Mouse (Mus musculus): Measurements from ENCODE around the gene Pgp. TPM values are rescaled to one million over a fixed set of nuclear protein-coding genes. Genes with fewer than 3 reads are reported as not detected.
"Not testable (repeated sequence)": the region's sequence is repeated elsewhere in the genome, so short reads cannot be mapped to it uniquely, and the experiment has no call there.

The Pgp gene
- total and polyA plus RNA-seq, 3 experiments = 13.3 to 58.3 (median 19.6) TPM

DNA sequence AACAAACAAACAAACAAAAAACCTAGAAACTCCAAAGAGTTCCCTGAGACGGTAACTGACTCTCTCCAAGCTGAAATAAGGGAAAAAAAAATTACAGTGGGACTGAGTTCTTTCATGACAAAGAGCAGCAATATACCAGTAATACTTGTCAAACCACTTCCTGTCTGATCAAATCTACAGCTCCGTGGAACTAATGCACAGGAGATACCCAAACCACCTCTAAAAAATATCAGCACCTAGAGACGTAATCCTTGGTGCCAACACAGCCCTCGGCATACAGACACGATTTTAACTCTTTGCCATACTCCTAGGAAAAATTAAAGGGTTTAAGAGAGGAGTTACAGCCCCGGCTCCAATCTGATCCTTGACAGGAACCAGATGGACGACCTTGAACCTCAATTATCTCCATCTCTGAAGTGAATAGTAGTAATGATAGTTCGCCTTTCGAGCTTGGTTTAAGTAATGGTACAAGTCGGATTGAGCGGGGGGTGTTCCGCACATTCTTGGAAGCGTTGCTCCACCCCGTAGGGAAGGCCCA, 15.9 kb upstream of the Pgp start:
- DNase-seq (ENCODE audit: low spot score) = no peak
- peaks cover 44% of the 10 kb centered on the region for H3K36me3 ChIP-seq (replicated peaks)
- TF ChIP-seq GATA1 (IDR thresholded peaks at IDR 0.05; ENCODE audit: borderline replicate concordance, low read length) = no peak
- TF ChIP-seq CTCF (IDR thresholded peaks at IDR 0.05; ENCODE audit: low read depth, low read length) = no peak
- TF ChIP-seq GATA2 (IDR thresholded peaks at IDR 0.05; ENCODE audit: borderline replicate concordance, low read depth, low read length) = no peak
- no peak for TF ChIP-seq POLR2AphosphoS5 (IDR thresholded peaks at IDR 0.05; ENCODE audit: insufficient replicate concordance, low read depth, low read length)
- no peak for TF ChIP-seq TAL1 (conservative IDR thresholded peaks at IDR 0.05; ENCODE audit: low read depth, low read length)
- no peaks in the 10 kb centered on the region for H3K27me3 ChIP-seq (ENCODE audit: insufficient read depth, low read length)
- no peak for ATAC-seq (ENCODE audit: extremely low read depth, insufficient number of reproducible peaks, low FRiP score, poor library complexity, severe bottlenecking)
- H3K4me1 ChIP-seq (ENCODE audit: insufficient read depth, low read depth, low read length) = peaks cover 32% of the 10 kb centered on the region
- peak overlapping the region; percentile 76 for H3K4me3 ChIP-seq (ENCODE audit: low read depth, low read length)
- H3K9me3 ChIP-seq (replicated peaks) = no peaks in the 10 kb centered on the region

DNA sequence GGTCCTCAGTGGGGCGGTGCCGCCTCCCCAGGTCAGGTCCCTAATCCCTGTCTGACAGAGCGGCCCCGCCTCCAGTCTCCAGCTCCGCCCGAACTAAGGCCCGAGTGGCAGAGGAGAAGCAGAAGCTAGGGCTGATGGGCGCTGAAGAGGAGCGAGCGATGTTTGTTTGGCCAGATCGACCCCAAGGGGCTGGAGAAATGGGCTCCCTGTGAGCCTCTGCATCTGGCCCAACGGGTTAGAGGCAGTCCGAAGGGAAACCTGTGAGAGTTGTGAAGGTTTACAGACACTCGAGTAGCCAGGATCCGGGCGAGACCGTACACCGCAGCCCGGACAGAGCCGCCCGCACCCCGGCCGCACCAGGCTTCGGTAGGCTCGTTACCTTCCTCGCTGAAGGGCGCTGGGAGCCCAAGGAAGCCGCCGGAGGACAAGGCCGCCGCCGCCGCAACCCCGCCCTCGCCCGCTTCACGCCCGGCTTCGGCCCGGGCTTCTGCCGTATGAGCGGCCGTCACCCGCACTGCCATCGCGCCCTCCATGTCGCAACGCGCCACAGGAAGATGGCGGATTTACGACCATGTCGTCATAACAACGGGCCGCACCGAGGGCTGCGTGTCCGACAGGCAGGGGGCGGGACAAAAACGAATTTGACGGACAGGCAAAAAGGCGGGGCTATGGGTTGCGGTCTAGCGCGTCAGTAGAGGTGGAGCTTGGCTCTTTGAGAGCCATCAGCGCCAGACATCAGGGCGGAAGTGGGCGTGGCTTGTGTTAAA, 15.3 kb upstream of the Pgp start:
- peaks cover 32% of the 10 kb centered on the region for H3K4me1 ChIP-seq (ENCODE audit: insufficient read depth, low read depth, low read length)
- ATAC-seq (ENCODE audit: extremely low read depth, insufficient number of reproducible peaks, low FRiP score, poor library complexity, severe bottlenecking) = peak; percentile 98
- peak; percentile 92 for DNase-seq (ENCODE audit: low spot score)
- peaks cover 40% of the 10 kb centered on the region for H3K36me3 ChIP-seq (replicated peaks)
- TF ChIP-seq GATA1 (IDR thresholded peaks at IDR 0.05; ENCODE audit: borderline replicate concordance, low read length) (no peak), POLR2AphosphoS5 (IDR thresholded peaks at IDR 0.05; ENCODE audit: insufficient replicate concordance, low read depth, low read length) (no peak), CTCF (IDR thresholded peaks at IDR 0.05; ENCODE audit: low read depth, low read length) (no peak), GATA2 (IDR thresholded peaks at IDR 0.05; ENCODE audit: borderline replicate concordance, low read depth, low read length) (no peak), TAL1 (conservative IDR thresholded peaks at IDR 0.05; ENCODE audit: low read depth, low read length) (no peak)
- H3K9me3 ChIP-seq (replicated peaks) = no peaks in the 10 kb centered on the region
- H3K27me3 ChIP-seq (ENCODE audit: insufficient read depth, low read length) = no peaks in the 10 kb centered on the region
- peak overlapping the region; percentile 76 for H3K4me3 ChIP-seq (ENCODE audit: low read depth, low read length)

DNA sequence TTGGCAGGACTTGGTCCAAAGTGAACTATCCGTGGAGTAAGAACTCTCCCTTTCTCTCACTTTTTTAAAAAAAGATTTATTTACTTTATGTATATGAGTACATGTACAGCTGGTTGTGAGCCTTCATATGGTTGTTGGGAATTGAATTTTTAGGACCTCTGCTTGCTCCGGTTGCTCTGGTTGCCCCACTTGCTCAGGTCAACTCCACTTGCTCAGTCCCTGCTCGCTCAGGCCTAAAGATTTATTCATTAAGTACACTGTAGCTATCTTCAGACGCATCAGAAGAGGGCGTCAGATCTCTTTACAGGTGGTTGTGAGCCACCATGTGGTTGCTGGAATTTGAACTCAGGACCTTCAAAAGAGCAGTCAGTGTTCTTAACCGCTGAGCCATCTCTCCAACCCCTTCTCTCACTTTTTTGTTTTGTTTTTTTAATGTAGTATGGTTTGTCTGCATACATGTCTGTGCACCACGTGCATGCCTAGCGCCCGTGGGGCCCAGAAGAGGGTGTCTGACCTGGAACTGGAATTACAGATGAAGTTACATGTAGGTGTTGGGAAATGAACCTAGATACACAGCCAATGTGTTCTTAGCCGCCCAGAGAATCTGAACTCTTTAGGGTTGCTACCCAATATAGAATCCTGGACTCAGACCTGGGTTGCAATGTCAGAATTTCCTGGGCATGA, 14.5 kb upstream of the Pgp start:
- Histone ChIP-seq H3K36me3 (replicated peaks) (peaks cover 32% of the 10 kb centered on the region), H3K4me1 (ENCODE audit: insufficient read depth, low read depth, low read length) (peaks cover 32% of the 10 kb centered on the region), H3K4me3 (ENCODE audit: low read depth, low read length) (peak overlapping the region; percentile 76; the same call in 1 of the 2 replicates)
- not testable (repeated sequence) for H3K27me3 ChIP-seq (ENCODE audit: insufficient read depth, low read length); H3K9me3 ChIP-seq (replicated peaks); ATAC-seq (ENCODE audit: extremely low read depth, insufficient number of reproducible peaks, low FRiP score, poor library complexity, severe bottlenecking); DNase-seq (ENCODE audit: low spot score)

DNA sequence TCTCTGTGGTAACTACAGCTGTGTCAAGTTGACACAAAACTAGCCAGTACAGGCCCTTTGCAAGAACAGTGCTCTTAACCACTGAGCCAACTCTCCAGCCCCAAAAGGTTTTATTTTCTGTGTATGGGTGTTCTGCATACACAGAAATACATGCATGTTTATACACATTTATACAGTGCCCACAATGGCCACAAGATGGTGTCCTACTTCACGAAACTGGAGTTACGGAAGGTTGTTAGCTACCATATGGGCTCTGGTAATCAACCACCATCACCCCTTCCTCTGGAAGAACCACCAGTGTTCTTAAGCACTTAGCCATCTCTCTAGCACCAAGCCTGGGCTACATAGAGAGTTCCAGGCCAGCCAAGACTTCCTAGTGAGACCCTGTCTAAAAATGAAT, 8.6 kb upstream of the Pgp start:
- Histone ChIP-seq H3K4me1 (ENCODE audit: insufficient read depth, low read depth, low read length) (peaks cover 19% of the 10 kb centered on the region), H3K9me3 (replicated peaks) (no peaks in the 10 kb centered on the region), H3K27me3 (ENCODE audit: insufficient read depth, low read length) (no peaks in the 10 kb centered on the region), H3K4me3 (ENCODE audit: low read depth, low read length) (no peak overlapping the region), H3K36me3 (replicated peaks) (peaks cover 36% of the 10 kb centered on the region)
- TF ChIP-seq GATA1 (IDR thresholded peaks at IDR 0.05; ENCODE audit: borderline replicate concordance, low read length) = no peak
- TF ChIP-seq CTCF (IDR thresholded peaks at IDR 0.05; ENCODE audit: low read depth, low read length) = peak; percentile 28
- no peak for ATAC-seq (ENCODE audit: extremely low read depth, insufficient number of reproducible peaks, low FRiP score, poor library complexity, severe bottlenecking)
- no peak for DNase-seq (ENCODE audit: low spot score)

DNA sequence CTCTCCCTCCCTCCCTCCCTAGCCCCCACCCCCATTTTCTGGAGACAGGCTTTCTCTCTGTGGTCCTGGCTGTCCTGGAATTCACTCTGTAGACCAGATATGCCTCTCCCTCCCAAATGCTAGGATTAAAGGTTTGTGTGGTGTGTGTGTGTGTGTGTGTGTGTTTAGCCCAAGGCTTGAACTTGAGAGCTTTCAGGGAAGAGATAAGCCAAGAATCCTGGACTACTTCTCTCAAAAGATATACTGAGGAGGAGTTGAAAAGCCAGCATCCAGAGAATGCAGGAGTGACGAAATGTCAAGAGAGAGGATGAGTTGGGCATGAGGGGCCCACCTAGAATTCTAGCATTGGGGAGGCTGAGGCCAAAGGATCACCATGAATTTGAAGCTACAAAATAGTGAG, 7.3 kb upstream of the Pgp start:
- H3K36me3 ChIP-seq (replicated peaks) = peaks cover 39% of the 10 kb centered on the region
- H3K27me3 ChIP-seq (ENCODE audit: insufficient read depth, low read length) = no peaks in the 10 kb centered on the region
- no peaks in the 10 kb centered on the region for H3K9me3 ChIP-seq (replicated peaks)
- DNase-seq (ENCODE audit: low spot score) (no peak), ATAC-seq (ENCODE audit: extremely low read depth, insufficient number of reproducible peaks, low FRiP score, poor library complexity, severe bottlenecking) (no peak)
- TF ChIP-seq POLR2AphosphoS5 (IDR thresholded peaks at IDR 0.05; ENCODE audit: insufficient replicate concordance, low read depth, low read length) (no peak), GATA1 (IDR thresholded peaks at IDR 0.05; ENCODE audit: borderline replicate concordance, low read length) (no peak), TAL1 (conservative IDR thresholded peaks at IDR 0.05; ENCODE audit: low read depth, low read length) (no peak), CTCF (IDR thresholded peaks at IDR 0.05; ENCODE audit: low read depth, low read length) (no peak), GATA2 (IDR thresholded peaks at IDR 0.05; ENCODE audit: borderline replicate concordance, low read depth, low read length) (no peak)
- H3K4me1 ChIP-seq (ENCODE audit: insufficient read depth, low read depth, low read length) = peaks cover 19% of the 10 kb centered on the region
- no peak overlapping the region for H3K4me3 ChIP-seq (ENCODE audit: low read depth, low read length)

DNA sequence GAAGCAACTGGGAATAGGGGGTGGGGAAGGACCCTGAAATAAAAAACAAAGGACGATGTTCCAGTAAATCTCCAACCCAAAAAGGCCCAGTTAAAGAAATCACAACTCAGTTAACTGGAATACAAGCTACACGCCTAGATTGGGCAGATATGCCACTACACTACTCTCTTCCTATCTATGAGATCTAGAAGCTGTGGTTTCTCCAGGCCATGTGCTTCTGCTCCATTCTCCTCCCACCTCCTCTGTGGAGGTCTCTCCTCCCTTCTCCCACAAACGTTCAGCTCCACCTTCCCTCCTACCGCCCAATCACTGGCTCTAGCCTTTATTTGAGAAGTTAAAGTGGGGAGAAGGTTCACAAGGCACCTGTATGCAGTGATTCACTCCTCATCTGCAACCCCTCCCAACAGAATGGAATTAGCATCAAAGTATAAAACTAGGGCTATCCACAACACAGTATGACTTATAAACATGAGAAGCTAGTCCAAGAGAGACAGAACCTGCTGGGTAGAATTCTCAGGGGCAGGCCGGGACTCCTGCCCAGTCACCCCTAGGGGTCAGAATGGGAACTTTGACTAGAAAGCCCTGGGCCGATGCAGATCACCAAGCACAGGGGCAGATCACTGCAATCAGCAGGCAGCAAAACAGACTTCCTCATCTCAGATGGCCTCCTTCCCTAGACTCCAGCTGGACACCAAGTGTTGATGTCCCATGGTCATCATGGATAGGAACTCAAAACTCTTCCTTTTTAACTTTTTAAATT, 6.6 kb upstream of the Pgp start:
- DNase-seq (ENCODE audit: low spot score) (no peak), ATAC-seq (ENCODE audit: extremely low read depth, insufficient number of reproducible peaks, low FRiP score, poor library complexity, severe bottlenecking) (peak; percentile 70)
- no peaks in the 10 kb centered on the region for H3K9me3 ChIP-seq (replicated peaks)
- no peaks in the 10 kb centered on the region for H3K27me3 ChIP-seq (ENCODE audit: insufficient read depth, low read length)
- peaks cover 43% of the 10 kb centered on the region for H3K36me3 ChIP-seq (replicated peaks)
- no peak overlapping the region for H3K4me3 ChIP-seq (ENCODE audit: low read depth, low read length)
- peak; percentile 85; the same call in 1 of the 2 replicates for TF ChIP-seq GATA2 (IDR thresholded peaks at IDR 0.05; ENCODE audit: borderline replicate concordance, low read depth, low read length)
- TF ChIP-seq TAL1 (conservative IDR thresholded peaks at IDR 0.05; ENCODE audit: low read depth, low read length) = no peak
- peaks cover 20% of the 10 kb centered on the region for H3K4me1 ChIP-seq (ENCODE audit: insufficient read depth, low read depth, low read length)
